Mouse (Mus musculus): ENCODE results near the gene Tcf7l2.
A peak's percentile ranks its signal among the peaks of the same experiment; 100 is the strongest.

Gene Tcf7l2

DNA sequence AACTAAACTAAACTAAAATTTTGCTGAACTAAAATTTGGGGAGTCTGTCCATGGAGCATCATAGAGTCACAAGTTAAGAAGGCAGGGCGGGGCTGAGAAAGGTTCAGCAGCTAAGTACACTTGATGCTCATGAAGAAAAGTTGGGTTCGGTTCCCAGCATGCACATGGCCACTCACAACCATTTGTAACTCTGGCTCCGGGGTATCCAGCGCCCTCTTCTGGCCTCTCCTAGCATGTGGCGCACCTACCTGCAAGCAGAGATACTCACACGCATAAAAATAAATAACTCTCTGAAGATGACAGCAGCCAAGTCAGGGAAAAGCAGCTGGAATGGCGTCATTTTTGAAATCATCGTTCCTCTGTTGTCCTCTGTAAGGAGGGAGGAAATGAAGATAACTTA, 171.2 kb downstream of the Tcf7l2 start:
- peak; percentile 22 for DNase-seq (ENCODE audit: low read depth)

DNA sequence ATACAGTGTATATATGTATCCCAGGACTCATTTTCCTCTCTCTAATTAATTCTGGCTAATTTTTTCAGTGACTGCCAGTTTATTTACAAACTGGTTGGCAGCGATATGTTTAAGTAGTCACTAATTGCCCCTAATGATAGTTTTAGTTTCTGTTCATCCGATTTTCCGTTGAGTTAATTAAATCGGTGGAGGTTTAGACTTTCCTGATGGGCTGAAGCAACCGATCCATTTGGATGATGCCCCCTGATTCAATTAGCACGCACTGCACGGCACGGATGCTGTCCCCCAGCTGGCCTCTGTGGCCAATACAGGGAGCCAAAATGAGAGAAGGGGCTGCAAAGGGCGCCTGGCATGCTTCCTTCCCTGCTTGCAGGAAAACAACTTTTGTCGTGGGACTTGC, 172.0 kb downstream of the Tcf7l2 start:
- no peak for DNase-seq (ENCODE audit: low read depth)

DNA sequence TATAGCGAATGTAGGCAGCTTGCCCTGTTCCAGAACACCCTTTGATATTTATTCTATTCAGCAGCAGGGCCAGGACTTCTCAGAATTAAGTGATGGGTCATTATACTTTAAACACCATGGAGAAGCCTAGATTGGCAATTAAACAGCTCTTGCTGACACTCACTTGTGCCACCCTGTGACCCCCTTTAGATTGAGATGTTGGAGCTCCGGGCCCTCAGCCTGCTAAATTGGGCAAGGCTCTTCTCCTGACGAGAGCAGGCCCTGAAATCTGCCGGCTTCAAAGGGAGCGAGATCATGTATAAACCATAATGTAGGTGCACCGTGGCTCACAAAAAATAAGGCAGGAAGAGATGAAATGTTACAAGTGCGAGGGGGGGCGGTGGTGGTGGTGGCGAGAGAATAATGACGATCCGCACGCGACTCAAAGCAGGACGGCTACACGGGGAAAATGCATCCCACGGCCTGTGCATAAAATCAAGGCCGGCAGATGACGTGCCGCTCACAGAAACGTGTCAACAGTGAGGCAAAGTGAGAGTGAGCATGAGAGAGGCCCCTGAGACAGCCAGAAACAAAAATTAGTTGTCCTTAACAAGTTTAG, 173.1 kb downstream of the Tcf7l2 start:
- DNase-seq (ENCODE audit: low read depth), result no peak

DNA sequence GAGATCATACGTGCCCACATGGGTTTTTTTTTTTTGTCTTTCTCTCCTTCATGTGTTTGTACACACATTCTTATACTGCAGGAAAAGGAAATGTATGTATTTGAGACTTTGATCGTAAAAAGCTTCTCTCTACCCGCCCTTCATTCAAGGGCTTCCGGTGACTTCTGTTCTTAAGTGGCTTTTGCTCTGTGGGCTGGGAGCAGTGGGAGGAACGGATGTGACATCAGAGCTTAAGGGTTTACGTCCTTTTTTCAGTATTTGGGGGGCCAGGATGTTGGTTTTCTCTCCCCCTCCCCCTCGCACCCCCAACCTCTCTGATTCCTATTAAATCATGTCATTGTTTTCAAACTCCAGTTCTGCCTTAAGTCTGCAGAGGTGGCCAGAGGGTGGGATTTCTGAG, 173.9 kb downstream of the Tcf7l2 start:
- DNase-seq (ENCODE audit: low read depth), result no peak

DNA sequence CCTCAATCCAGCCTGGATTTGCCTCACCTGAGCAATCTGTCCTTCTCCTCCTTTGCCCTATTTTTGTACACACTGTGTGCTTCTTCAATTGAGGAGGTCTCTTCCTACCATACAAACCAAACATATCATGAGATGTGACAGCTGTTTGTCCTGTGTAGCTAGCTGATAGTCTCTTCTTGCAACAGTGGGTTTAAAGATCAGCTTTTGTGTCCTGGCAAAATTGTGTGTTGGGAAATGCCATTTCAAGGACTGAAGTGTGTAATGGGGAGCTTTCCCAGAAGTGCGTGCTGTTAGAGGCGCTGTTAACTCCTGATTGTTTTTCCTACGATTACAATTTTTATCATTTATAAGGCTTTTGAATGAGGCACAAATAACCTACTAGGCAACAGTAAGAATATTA, 174.6 kb downstream of the Tcf7l2 start:
- no peak for DNase-seq (ENCODE audit: low read depth)

DNA sequence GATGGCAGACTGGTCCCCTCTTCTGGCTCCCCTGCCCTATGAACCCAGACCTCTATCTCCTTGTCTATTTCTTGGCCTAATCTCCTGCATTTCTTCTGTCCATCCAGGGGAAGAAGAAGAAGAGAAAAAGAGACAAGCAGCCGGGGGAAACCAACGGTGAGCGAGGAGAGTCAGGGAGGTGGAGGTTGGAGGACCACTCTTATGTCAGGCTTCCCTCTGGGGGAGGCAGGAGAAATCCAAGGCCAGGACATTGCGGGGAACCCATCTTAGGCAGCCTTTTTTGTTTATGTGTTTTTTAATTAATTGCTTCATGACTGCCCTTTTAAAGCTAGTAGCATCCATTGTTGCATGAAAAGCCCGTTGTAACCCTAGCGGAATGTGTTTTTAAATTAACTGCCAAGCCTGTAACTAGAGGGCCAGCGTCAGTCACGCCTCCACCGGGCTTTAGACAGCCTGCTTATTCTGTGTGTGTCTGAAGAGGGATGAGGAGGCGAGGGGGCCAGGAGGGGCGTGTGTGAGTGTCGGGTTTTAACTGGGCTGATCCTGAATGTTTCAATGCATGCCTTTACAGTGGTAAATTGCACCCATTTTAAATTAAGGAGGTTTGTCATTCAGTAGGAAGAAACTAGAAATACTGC, 182.3 kb downstream of the Tcf7l2 start:
- no peak for DNase-seq (ENCODE audit: low read depth)

DNA sequence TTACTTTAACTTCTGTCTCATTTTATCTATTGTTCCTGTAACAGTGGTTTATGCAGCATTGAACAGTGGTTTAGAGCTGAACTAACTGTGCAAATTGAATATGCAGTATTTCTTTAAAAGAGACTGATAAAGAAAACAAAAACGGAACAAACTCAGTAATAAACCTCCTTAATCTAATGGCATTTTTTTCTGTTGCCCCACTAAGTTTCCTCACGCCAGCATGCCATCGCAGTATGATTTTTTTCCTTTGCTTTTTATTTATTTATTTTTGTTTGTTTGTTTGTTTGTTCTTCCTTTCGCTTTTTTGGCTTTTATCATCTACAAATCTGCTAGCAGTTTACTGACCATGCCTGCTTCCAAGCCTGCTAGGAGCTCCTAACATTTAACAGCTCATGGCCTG, 183.2 kb downstream of the Tcf7l2 start:
- no peak for DNase-seq (ENCODE audit: low read depth)

DNA sequence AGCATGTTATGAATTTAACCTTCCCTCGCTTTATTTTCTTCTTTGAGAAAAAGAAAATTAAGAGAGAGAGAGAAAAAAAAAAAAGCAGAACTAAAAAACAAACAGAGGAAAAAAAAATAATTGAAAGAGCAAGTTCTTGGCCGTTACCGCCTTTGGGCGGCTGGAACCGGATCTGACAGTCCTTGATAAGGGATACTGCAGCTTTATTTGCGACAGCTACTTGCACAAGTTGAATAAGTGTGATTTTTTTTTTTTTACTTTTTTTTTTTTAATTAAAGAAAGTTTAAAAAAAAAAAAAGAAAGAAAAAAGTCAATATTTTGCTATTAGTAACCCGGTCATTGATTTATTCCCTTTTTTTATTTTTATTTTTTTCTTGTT, 183.8 kb downstream of the Tcf7l2 start:
- no peak for DNase-seq (ENCODE audit: low read depth)

DNA sequence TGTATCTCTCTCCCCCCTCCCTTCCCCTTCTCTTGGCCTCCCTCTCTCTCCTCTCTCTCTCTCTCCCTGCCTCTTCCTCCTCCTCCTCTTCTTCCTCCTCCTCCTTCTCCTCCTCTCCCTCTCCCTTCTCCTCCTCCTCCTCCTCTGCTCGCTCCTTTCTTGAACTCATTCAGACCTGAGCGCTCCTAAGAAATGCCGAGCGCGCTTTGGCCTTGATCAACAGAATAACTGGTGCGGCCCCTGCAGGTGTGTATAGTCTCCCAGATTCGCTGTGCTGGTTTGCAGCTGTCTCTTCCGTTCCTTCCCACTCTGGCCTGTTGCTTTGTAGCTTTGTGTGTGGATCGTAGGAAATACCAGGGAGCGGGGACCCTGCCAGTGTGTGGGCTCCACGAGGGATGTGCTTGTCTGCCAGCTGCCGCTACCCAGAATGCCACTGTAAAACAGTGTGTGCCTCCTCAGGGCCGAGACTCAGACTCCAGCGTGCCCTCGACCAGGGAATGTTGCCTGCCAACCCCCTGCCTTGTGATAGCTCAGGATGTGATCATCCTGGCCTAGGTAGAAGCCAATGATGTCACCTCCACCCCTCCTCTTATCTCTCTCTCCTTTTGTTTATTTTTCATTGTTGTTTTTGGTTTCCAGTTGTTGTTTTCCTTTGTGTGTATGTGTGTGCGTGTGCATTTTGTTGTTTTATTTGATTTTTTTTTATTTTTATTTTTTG, 184.3 kb downstream of the Tcf7l2 start:
- DNase-seq (ENCODE audit: low read depth), result no peak

DNA sequence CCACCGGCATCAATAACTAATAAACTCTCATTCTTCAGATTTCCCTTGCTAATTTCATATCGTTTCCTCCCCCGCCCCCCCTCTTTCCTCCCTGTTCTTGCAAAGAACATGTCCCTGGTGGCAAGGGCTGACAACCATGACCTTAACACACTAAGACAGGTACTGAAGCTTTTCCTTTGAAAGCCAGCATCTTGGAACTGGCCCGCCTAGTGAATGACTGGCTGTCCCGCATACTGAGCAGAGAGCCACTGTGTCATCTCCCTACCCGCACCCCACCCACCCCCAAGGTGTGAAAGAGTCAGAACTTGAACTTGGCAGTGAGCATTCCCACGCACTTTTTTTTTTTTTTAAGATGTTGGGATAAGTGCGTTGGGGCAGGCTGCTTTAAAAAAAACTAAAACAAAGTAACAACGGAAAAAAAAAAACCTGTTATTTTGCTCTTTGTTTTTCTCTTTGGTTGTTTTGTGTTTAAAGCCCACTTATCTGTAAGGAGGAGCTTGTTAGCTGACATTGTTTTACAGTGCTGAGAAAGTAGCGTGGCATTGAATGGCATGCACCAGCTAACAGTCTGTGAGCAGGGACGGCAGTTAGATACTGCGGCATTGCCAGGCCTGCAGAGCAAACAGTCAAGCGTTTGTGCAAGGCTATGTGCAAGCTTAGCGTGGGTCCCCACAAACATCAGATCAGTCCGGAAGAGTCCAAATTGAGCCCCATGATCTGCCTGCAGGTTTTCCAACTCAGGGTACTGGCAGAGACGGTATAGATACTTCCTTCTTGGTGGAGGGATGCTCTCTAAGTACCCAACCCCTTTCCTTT, 185.4 kb downstream of the Tcf7l2 start:
- DNase-seq (ENCODE audit: low read depth), result no peak

DNA sequence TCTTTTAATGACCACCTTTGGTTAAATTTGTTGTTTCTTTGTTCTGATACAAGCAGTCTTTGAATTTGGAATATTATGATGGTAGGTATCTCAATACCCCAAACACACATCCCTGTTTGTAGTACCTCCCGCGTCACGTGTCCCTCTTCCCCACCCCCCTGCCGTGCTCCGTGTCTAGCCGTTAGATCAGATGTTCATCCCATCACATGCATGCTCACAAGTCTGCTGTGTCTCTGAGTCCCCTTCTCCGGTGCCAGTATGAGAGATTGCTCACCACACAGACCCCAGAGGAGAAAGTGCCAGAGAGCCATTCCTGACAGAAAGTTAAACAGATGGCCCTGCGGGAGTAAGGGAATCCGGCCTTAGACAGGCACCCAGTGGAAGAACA, 186.0 kb downstream of the Tcf7l2 start:
- DNase-seq (ENCODE audit: low read depth), result no peak

DNA sequence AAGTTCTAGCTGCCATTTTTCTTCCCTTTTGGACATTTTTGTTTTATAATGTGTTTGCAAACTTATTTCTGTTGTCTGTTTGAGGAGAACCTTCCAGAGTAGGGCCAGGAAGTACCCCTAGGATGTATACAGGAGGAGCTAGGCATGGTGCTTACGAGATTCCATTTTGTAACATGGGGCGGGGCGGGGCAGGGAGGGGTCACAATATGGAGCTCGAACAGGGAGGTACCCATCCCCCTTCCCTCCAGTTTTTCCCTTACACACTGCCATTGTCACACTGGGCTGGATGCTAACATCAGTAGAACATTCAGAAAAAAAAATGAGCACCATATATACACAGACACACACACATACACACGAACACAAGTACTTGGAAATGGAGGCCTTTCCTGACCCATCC, 187.1 kb downstream of the Tcf7l2 start:
- no peak for DNase-seq (ENCODE audit: low read depth)

DNA sequence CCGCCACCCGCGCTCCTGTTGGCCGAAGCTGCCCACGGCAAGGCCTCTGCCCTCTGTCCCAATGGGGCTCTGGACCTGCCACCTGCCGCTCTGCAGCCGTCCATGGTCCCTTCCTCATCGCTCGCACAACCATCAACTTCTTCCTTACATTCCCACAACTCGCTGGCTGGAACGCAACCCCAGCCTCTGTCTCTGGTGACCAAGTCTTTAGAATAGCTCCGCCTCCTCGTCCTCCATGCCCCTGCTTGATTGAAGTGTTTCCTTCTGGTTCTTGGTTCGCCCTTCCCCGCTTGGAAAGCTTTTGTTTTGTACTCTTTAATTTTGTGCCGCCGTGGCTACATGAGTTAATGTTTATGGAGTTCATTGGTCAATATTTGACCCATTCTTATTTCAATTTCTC, 190.0 kb downstream of the Tcf7l2 start:
- no peak for DNase-seq (ENCODE audit: low read depth)

DNA sequence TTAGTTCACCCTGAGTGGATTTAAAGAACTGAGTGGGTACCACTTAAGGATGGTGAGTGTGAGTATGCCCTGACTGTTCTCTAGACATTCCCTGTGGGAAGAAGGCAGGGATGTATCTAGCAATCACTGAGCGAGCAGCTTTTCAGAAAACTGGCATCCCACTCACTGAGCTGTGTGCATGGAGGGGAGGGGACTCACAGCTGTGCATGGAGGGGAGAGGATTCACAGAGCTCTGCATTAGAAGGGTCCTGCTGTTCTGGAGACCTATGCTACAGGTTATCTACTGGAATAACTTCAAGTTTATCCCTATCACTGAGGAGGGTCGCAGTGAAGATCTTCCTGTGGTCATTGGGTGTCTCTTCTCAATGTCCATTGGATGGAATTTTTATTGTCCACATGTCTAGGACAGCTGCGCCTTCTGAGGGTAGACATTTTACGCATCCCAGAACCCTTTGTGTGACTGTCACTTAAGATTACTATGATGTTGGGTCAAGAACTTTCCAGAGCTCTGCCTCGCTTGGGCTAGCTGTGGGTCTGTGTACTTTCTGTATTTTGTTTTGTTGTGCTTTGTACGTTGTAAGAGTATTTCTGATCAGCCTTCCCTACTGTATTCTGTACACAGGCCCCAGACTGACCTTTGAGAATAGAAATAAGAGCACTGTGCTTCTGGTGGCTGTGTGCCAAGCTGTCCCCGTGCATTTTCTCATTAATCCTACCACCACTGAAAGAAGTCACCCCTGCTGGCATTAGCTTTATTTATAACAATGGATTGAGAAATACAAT, 192.5 kb downstream of the Tcf7l2 start:
- DNase-seq (ENCODE audit: low read depth), result no peak

DNA sequence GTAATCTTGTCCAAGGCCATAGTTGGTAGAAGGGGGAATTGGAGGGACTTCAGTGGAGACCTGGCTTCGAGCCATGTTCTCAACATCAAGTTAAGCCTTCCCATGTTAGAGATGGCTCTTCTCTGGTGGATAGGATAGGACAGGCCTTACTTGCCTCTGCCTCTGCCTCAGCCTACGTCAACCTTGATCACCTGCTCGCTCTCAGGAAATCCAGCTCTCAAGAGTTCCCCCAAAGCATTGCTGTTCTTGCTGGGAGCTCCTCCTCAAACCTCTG, 193.0 kb downstream of the Tcf7l2 start:
- peak; percentile 10 for DNase-seq (ENCODE audit: low read depth)

DNA sequence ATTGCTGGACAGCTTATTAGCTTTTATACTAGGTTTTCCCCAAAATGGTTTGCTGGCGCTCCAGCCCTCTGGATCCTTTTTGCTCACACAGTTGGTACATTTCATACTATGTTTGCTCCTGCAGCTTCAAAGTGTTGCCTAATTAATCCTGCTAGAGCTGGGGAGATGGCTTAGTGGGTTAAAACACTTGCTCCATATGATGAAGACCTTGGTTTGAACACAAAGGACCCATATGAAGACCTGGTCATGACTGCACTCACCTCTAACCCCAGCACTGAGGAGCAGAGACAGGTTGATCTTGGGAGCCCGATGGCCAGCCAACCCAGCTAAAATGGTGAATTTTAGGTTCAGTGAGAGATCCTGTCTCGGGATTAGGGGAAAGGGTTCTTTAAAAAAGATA, 195.4 kb downstream of the Tcf7l2 start:
- no peak for DNase-seq (ENCODE audit: low read depth)

DNA sequence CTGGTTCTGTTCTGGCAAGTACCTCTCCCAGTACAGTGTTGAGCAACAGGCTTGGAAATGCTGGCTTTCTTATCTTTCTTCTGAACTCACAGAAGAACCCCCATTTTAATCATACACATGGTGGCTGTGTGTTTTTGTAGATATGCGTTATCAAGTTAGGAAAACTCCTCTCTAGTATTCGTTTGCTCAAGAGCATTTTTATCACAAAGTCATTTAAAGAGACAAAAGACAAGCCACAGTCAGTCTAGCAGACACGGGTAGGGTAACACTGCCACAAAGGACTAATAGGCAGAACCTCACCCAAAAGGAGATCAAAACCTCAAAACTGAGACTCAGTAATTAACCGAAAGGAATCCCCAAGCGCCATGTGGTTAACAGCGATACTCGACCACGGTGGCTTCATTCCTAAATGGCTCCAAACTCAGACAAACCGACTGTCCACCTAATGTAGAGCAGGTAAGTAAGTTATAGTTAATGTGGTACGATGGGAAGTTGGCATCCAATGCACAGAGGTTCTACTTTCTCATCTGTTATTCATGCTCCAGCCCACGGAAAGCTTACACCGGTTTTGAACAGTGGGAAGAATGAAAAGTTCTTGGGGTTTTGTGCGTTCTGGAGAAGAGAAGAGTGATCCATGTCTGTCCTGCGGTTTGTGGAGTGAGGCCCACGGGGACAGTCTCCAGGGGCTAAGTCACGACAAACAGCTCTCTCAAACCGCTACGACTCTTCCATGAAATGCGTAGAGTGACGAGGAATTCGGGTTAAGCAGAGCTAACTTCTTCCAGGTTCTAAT, 196.8 kb downstream of the Tcf7l2 start:
- DNase-seq (ENCODE audit: low read depth), result no peak

DNA sequence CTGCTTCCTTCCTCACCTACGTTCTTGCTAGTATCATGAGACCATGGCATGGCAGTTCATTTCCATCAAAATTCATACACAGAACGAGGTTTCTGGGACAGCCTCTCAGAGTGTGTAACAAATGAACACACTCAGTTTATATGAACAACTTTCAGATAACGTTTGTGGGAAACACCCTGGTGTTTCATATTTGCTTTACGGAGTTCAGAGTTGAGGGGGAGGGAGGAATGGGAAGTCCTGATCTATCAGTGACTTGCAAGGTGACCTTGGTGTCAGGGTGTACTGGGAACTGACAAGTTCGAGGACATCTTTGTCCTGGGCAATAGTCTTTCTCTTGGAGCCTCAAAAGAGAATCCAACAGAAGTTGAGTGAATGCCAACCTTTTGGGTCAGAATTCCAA, 197.5 kb downstream of the Tcf7l2 start:
- DNase-seq (ENCODE audit: low read depth), result no peak

DNA sequence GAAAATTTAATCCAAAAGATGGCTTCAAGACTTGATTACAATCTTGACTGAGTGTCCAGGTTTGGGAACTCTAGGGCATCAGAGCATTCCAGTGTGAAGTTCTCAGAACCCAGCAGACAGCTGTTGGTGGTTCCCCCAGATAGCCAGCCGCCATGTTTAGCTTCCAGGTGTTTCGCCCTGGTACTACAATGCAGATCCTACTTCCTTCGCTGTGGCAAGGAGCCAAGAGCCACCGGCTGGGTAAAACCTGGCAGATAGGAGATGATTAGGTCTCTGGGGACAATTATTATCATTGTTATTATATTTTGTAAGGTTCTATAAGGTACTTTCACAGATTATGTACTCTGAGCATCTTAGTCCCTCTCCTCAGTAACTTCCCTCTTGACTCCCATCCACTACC, 198.1 kb downstream of the Tcf7l2 start:
- DNase-seq (ENCODE audit: low read depth), result no peak

DNA sequence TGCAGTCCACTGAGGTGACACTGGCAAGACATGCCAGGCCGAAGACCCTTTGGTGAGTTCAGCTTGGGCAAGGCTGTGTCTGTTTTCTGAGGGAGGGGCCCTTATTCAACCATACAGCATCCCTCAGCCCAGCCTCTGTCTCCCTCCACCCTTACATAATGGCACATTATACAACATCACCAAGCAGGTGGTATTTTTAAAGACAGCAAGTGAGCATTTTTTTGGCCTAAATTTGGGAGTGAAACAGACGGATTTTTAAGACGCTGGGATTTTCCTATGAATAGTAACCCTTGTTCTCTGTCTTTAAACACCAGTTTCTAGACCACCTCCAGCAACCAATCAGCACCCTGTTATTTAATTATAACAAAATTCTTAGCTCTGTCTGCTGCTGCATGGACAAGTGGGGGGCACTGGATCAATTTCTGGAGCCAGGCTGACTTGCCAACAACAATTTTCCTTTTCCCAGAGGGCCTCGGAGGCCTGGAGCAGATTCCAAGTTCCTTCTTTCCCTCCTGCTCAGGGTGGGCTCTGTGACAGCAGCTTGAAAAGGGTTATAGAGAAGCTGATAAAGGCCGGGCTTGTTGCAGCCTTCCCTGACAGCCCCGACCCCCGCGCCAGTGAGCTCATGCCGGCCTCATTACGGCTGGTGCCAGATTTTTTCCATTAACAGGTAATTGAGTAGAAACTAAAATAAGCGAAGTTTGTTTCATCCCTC, 199.1 kb downstream of the Tcf7l2 start:
- DNase-seq (ENCODE audit: low read depth), result no peak

Data from NIH3T3 (cell line).